ENCODE assay signal across 8 mouse cellular contexts in the genomic region with DNA sequence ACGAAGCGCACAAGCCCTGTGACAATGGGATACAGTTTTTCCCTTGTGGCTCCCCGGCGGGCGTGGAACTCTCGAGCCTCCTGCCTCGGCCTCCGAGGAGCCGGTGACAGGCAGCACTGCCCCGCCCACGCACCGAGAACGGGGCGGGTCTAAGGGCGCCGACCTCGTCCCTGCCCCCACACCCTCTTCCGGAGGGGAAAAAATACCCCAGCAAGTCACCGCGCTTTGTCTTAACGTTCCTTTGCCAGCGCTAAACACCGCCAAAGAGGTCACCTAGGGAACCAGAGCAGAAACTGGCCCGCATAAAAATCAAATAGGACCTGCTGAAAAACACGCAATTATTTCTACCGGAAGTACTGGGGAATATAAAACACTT. TPM values are rescaled to one million over a fixed set of nuclear protein-coding genes. Genes with fewer than 3 reads are reported as not detected.
A peak's percentile ranks its signal among the peaks of the same experiment; 100 is the strongest.
DNase-seq lines count a peak whose midpoint lies in the region; ATAC-seq and TF ChIP-seq lines count a peak whose summit lies in the region.

No protein-coding gene starts in this region.

- peaks cover 0 to 8% of the 10 kb centered on the region in 2 experiments; a peak in 2 of 4 replicates for H3K36me3 ChIP-seq in MEL (ENCODE audit: control insufficient read depth in 1 of 2, insufficient read depth in 2 of 2, low read length in 2 of 2)
- no peaks in the 10 kb centered on the region for H3K36me3 ChIP-seq in hindbrain, embryonic 10.5 days
- H3K36me3 ChIP-seq in lung, embryonic 16.5 days (ENCODE audit: control insufficient read depth, insufficient read depth, low read length): no peaks in the 10 kb centered on the region

- TF ChIP-seq POLR2A in MEL (IDR thresholded peaks at IDR 0.05; ENCODE audit: control insufficient read depth in 1 of 2, insufficient read depth in 1 of 2, low read depth in 1 of 2, low read length in 2 of 2, poor library complexity in 1 of 2): peak; percentile 40 to 68; a peak in 2 of 4 replicates
- peak; percentile 21; the same call in 1 of the 2 replicates for TF ChIP-seq POLR2A in cerebellum, adult 2 months (IDR thresholded peaks at IDR 0.05; ENCODE audit: borderline replicate concordance, insufficient read depth, low read length)
- no peak for TF ChIP-seq POLR2A in olfactory bulb, adult 2 months (IDR thresholded peaks at IDR 0.05; ENCODE audit: insufficient read depth, low read depth, low read length)

- peak overlapping the region; percentile 98 for H3K27ac ChIP-seq in MEL (ENCODE audit: control insufficient read depth, low read depth, low read length)
- H3K27ac ChIP-seq in cerebellum, adult 2 months (ENCODE audit: insufficient read depth, low read length): peak overlapping the region; percentile 10; the same call in 1 of the 2 replicates
- peak overlapping the region; percentile 90 for H3K27ac ChIP-seq in hindbrain, embryonic 10.5 days
- peak overlapping the region; percentile 92 for H3K27ac ChIP-seq in lung, embryonic 16.5 days (ENCODE audit: low read length)
- H3K27ac ChIP-seq in olfactory bulb, adult 2 months (ENCODE audit: insufficient read depth, low read depth, low read length): no peak overlapping the region

- DNase-seq in MEL (ENCODE audit: low read depth, low spot score): peak; percentile 90
- peak; percentile 77 to 78 for DNase-seq in cerebellum, adult 2 months
- DNase-seq in forelimb bud, embryonic 11.5 days (ENCODE audit: low read depth, low spot score): peak; percentile 67
- peak; percentile 73 for DNase-seq in hindbrain, embryonic 10.5 days (ENCODE audit: low spot score)
- peak; percentile 79 for DNase-seq in layer of hippocampus, adult 9-11 months
- DNase-seq in thymus, postnatal 0 days (ENCODE audit: low spot score): peak; percentile 84

- H3K4me2 ChIP-seq in lung, embryonic 16.5 days (ENCODE audit: low read depth, low read length): peak overlapping the region; percentile 67

- H3K9me3 ChIP-seq in MEL (replicated peaks; ENCODE audit: insufficient read depth, low read length): no peaks in the 10 kb centered on the region
- H3K9me3 ChIP-seq in hindbrain, embryonic 10.5 days: no peaks in the 10 kb centered on the region
- H3K9me3 ChIP-seq in lung, embryonic 16.5 days (ENCODE audit: control insufficient read depth, low read length): no peaks in the 10 kb centered on the region

- WGBS in cerebellum, adult 2 months: 3% methylated on average over 26 of the region's 26 CpGs
- 5% methylated on average over 26 of the region's 26 CpGs for WGBS in hindbrain, embryonic 10.5 days
- WGBS in lung, embryonic 16.5 days: 6% methylated on average over 26 of the region's 26 CpGs
- 2% methylated on average over 26 of the region's 26 CpGs for WGBS in olfactory bulb, adult 2 months

- TF ChIP-seq RAD21 in MEL (IDR thresholded peaks at IDR 0.05; ENCODE audit: low read depth, low read length): no peak

- peak overlapping the region; percentile 55 to 92 for H3K4me3 ChIP-seq in MEL (ENCODE audit: control insufficient read depth in 1 of 2, insufficient read depth in 1 of 2, low read depth in 2 of 2, low read length in 2 of 2)
- peak overlapping the region; percentile 98 for H3K4me3 ChIP-seq in cerebellum, adult 2 months (replicated peaks; ENCODE audit: insufficient read depth, low read depth, low read length)
- H3K4me3 ChIP-seq in hindbrain, embryonic 10.5 days: peak overlapping the region; percentile 64
- H3K4me3 ChIP-seq in lung, embryonic 16.5 days (ENCODE audit: low read length): peak overlapping the region; percentile 69
- peak overlapping the region; percentile 82 for H3K4me3 ChIP-seq in olfactory bulb, adult 2 months (ENCODE audit: insufficient read depth, low read depth, low read length)

- peaks cover 1% of the 10 kb centered on the region; the same call in 1 of the 2 replicates for H3K79me2 ChIP-seq in MEL (ENCODE audit: control insufficient read depth, insufficient read depth, low read length, poor library complexity)

- peaks cover 0 to 11% of the 10 kb centered on the region in 2 experiments; a peak in 2 of 4 replicates for H3K4me1 ChIP-seq in MEL (ENCODE audit: control insufficient read depth in 1 of 2, insufficient read depth in 2 of 2, low read length in 2 of 2)
- H3K4me1 ChIP-seq in cerebellum, adult 2 months (ENCODE audit: control insufficient read depth, insufficient read depth, low read length): no peaks in the 10 kb centered on the region
- H3K4me1 ChIP-seq in hindbrain, embryonic 10.5 days (replicated peaks): 0 out of 2 replicates have a peak, but pooled peaks cover 7% of the 10 kb centered on the region
- no peaks in the 10 kb centered on the region for H3K4me1 ChIP-seq in lung, embryonic 16.5 days (replicated peaks; ENCODE audit: control insufficient read depth, insufficient read depth, low read length)
- no peaks in the 10 kb centered on the region for H3K4me1 ChIP-seq in olfactory bulb, adult 2 months (ENCODE audit: control insufficient read depth, insufficient read depth, low read length)

- TF ChIP-seq EP300 in MEL (IDR thresholded peaks at IDR 0.05; ENCODE audit: low read depth in 1 of 2, low read length in 2 of 2): peak in 1 of 2 experiments; percentile 56; a peak in 1 of 4 replicates

- H3K27me3 ChIP-seq in MEL (ENCODE audit: control insufficient read depth in 1 of 2, insufficient read depth in 2 of 2, low read length in 2 of 2): no peaks in the 10 kb centered on the region
- H3K27me3 ChIP-seq in cerebellum, adult 2 months (ENCODE audit: control insufficient read depth, insufficient read depth, low read length): no peaks in the 10 kb centered on the region
- no peaks in the 10 kb centered on the region for H3K27me3 ChIP-seq in hindbrain, embryonic 10.5 days (ENCODE audit: insufficient read depth, poor library complexity, severe bottlenecking)
- H3K27me3 ChIP-seq in lung, embryonic 16.5 days (ENCODE audit: control insufficient read depth, insufficient read depth, low read depth, low read length): no peaks in the 10 kb centered on the region

- peak overlapping the region; percentile 91 for H3K9ac ChIP-seq in MEL (ENCODE audit: control insufficient read depth, low read depth, low read length, poor library complexity, severe bottlenecking)
- peak overlapping the region; percentile 67 for H3K9ac ChIP-seq in lung, embryonic 16.5 days (ENCODE audit: low read length)

- peak; percentile 51 for ATAC-seq in lung, embryonic 16.5 days (ENCODE audit: low read depth)

- no peak for TF ChIP-seq CTCF in MEL (IDR thresholded peaks at IDR 0.05 in 2 of 3, conservative IDR thresholded peaks at IDR 0.05 in 1 of 3; ENCODE audit: control insufficient read depth in 1 of 3, insufficient read depth in 1 of 3, low read depth in 2 of 3, low read length in 3 of 3, poor library complexity in 1 of 3, severe bottlenecking in 1 of 3)
- TF ChIP-seq CTCF in cerebellum, adult 2 months (IDR thresholded peaks at IDR 0.05; ENCODE audit: borderline replicate concordance, insufficient read depth, low read depth, low read length): no peak
- no peak for TF ChIP-seq CTCF in olfactory bulb, adult 2 months (IDR thresholded peaks at IDR 0.05; ENCODE audit: insufficient read depth, low read depth, low read length)

TF ChIP-seq in MEL, 35 proteins besides CTCF, POLR2A, EP300 and RAD21 (continues in another document):
- TF ChIP-seq MAFK (IDR thresholded peaks at IDR 0.05; ENCODE audit: borderline replicate concordance, low read depth, low read length) (no peak), GABPA (IDR thresholded peaks at IDR 0.05; ENCODE audit: low read depth, low read length) (no peak), E2F4 (IDR thresholded peaks at IDR 0.05; ENCODE audit: borderline replicate concordance, low read depth, low read length) (no peak), BHLHE40 (IDR thresholded peaks at IDR 0.05; ENCODE audit: borderline replicate concordance, low read depth, low read length) (no peak; the same call in 1 of the 2 replicates), MEF2A (IDR thresholded peaks at IDR 0.05; ENCODE audit: extremely low read depth, insufficient replicate concordance, low read depth, low read length, poor library complexity, severe bottlenecking) (no peak), UBTF (IDR thresholded peaks at IDR 0.05; ENCODE audit: borderline replicate concordance, insufficient read depth, low read depth, low read length) (no peak), ZC3H11A (IDR thresholded peaks at IDR 0.05; ENCODE audit: low read depth, low read length) (no peak), NRF1 (IDR thresholded peaks at IDR 0.05; ENCODE audit: insufficient read depth, low read depth, low read length, poor library complexity, severe bottlenecking) (no peak), JUND (IDR thresholded peaks at IDR 0.05; ENCODE audit: low read depth, low read length) (no peak), SMC3 (IDR thresholded peaks at IDR 0.05; ENCODE audit: low read depth, low read length) (no peak), ZKSCAN1 (IDR thresholded peaks at IDR 0.05; ENCODE audit: low read depth, low read length) (no peak), HCFC1 (IDR thresholded peaks at IDR 0.05; ENCODE audit: low read depth, low read length) (no peak; the same call in 1 of the 2 replicates), MYC (IDR thresholded peaks at IDR 0.05; ENCODE audit: low read depth, low read length) (0 out of 2 replicates have a peak, but pooled peaks have one; percentile 45), ELF1 (IDR thresholded peaks at IDR 0.05; ENCODE audit: low read depth, low read length) (peak; percentile 84)

RNA-seq across cellular contexts. Expression of a gene that starts 0.4 kb away (rescaled TPM):
- 0.73 and 1.4 TPM in 2 replicates for total RNA-seq in MEL (2012; rRNA removed)
- polyA plus RNA-seq in MEL (2012; ENCODE audit: insufficient read depth in 1 of 2, insufficient read length in 2 of 2, low read depth in 1 of 2, low replicate concordance in 2 of 2, missing spikeins in 1 of 2): 1 to 10 TPM in 1 of 2 experiments, not detected in 1; 1.2 TPM
- polyA plus RNA-seq in cerebellum, adult 2 months (2012; rRNA removed): 0.98 and 1.1 TPM in 2 replicates
- polyA plus RNA-seq in hindbrain, embryonic 10.5 days (2016; fragmentation: Nextera tagmentation; extraction: Ambion mirVana): 0.73 and 1.0 TPM in 2 replicates
- 0.36 and 0.65 TPM in 2 replicates for polyA plus RNA-seq in lung, embryonic 16.5 days (2015; fragmentation: Nextera tagmentation; extraction: Ambion mirVana)
- not detected in 2 replicates for polyA plus RNA-seq in olfactory bulb, adult 2 months (2012; ENCODE audit: insufficient read depth, insufficient read length, low replicate concordance, missing spikeins)
- 0.70 and 0.75 TPM in 2 replicates for polyA plus RNA-seq in thymus, postnatal 0 days (2015; fragmentation: Nextera tagmentation; extraction: Ambion mirVana)

RNA-seq across cellular contexts. Expression of a gene that starts 43.0 kb away (rescaled TPM):
- total RNA-seq in MEL (2012; rRNA removed): 0.29 TPM in 1 of 2 replicates, not detected in the other
- under 1 TPM in 1 of 2 experiments, not detected in 1; 0.81 TPM for polyA plus RNA-seq in MEL (2012; ENCODE audit: insufficient read depth in 1 of 2, insufficient read length in 2 of 2, low read depth in 1 of 2, low replicate concordance in 2 of 2, missing spikeins in 1 of 2)
- polyA plus RNA-seq in cerebellum, adult 2 months (2012; rRNA removed): 117 TPM in 2 replicates
- 10.0 and 12.3 TPM in 2 replicates for polyA plus RNA-seq in hindbrain, embryonic 10.5 days (2016; fragmentation: Nextera tagmentation; extraction: Ambion mirVana)
- polyA plus RNA-seq in lung, embryonic 16.5 days (2015; fragmentation: Nextera tagmentation; extraction: Ambion mirVana): 3.1 and 3.4 TPM in 2 replicates
- polyA plus RNA-seq in olfactory bulb, adult 2 months (2012; ENCODE audit: insufficient read depth, insufficient read length, low replicate concordance, missing spikeins): not detected in 2 replicates
- polyA plus RNA-seq in thymus, postnatal 0 days (2015; fragmentation: Nextera tagmentation; extraction: Ambion mirVana): 4.5 and 5.0 TPM in 2 replicates
